Mouse (Mus musculus) megakaryocyte, embryonic 14.5 days (primary cell): ENCODE measurements at regions not wholly inside any gene's neighbourhood (a gene's known extent, or its start where the extent isn't known, plus 50 kb on each side); places are given as distances from the start of the nearest gene placed in this dataset.

ENCODE experiments used
- FLI1 ChIP-seq: IDR thresholded peaks from 2 replicates; pipeline ENCODE4 v1.6.1; 2012; ENCODE audit warnings: low read length, inconsistent platforms, mixed read lengths
- GATA1 ChIP-seq: IDR thresholded peaks from 3 replicates; pipeline ENCODE4 v1.6.1; 2012; ENCODE audit warnings: mixed read lengths, low read length, inconsistent platforms, borderline replicate concordance

DNA sequence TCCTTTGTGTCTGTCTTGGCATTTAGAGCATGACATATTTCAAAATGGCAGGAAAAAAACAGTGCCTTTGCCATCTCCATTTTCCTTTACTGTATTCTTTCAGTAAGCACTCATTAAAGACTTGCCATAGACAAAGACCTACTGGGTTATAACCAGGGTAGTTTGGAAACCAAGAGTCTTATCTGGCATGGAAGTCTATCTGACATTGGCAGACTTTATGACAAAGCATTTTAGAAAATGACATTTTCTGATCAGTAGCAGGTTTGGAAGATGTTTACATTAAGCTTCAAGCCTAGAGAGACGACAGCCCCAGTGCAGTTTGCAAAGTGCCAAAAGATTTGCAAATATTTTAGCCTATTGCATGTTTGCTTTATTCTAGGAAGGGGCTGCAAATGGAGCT is 102.5 kb upstream of the Col8a1 start:
- no peak for TF ChIP-seq GATA1
- no peak for TF ChIP-seq FLI1
